Mouse (Mus musculus) stomach, postnatal 0 days (tissue): Measurements from ENCODE around the gene Aarsd1. TPM values are rescaled to one million over a fixed set of nuclear protein-coding genes. Genes with fewer than 3 reads are reported as not detected.

Experiments used
- ATAC-seq: fragments of 200-750 bp; cut with Nextera tagmentation; 2 replicates; pipeline ENCODE4 v1.8.0; 2017; ENCODE audit not compliant: low FRiP score, low TSS enrichment
- DNase-seq: peaks from one replicate; pipeline ENCODE4 v3.0.0-alpha.2; 2016; ENCODE audit warnings: low spot score
- H3K27ac ChIP-seq: fragments of 300-500 bp; sonication (generic); replicated peaks from 2 replicates; pipeline ENCODE4 v1.5.1; 2014; ENCODE audit warnings: mild to moderate bottlenecking, control low read depth
- H3K27me3 ChIP-seq: fragments of 300-500 bp; sonication (generic); 2 replicates; pipeline ENCODE4 v1.6.1; 2014; ENCODE audit warnings: low read length; ENCODE audit not compliant: control insufficient read depth, insufficient read depth
- H3K36me3 ChIP-seq: fragments of 300-500 bp; sonication (generic); 2 replicates; pipeline ENCODE4 v1.6.1; 2014; ENCODE audit warnings: low read length, mixed read lengths; ENCODE audit not compliant: control insufficient read depth, insufficient read depth
- H3K4me1 ChIP-seq: fragments of 300-500 bp; sonication (generic); replicated peaks from 2 replicates; pipeline ENCODE4 v1.6.1; 2014; ENCODE audit warnings: antibody characterized with exemption; ENCODE audit not compliant: control insufficient read depth, insufficient read depth
- H3K4me2 ChIP-seq: fragments of 300-500 bp; sonication (generic); replicated peaks from 2 replicates; pipeline ENCODE4 v1.6.1; 2014; ENCODE audit warnings: low read depth, mild to moderate bottlenecking, control low read depth, moderate library complexity
- H3K4me3 ChIP-seq: fragments of 300-500 bp; sonication (generic); 2 replicates; pipeline ENCODE4 v1.5.1; 2014; ENCODE audit warnings: low read depth, low read length, control low read depth
- H3K9ac ChIP-seq: fragments of 300-500 bp; sonication (generic); 2 replicates; pipeline ENCODE4 v1.6.1; 2014; ENCODE audit warnings: mild to moderate bottlenecking, low read length, control low read depth, mixed read lengths
- H3K9me3 ChIP-seq: fragments of 300-500 bp; sonication (generic); 2 replicates; pipeline ENCODE4 v1.6.1; 2016; ENCODE audit warnings: low read length; ENCODE audit not compliant: control insufficient read depth
- CTCF ChIP-seq: IDR thresholded peaks from 2 replicates; pipeline ENCODE4 v1.5.1; 2016; ENCODE audit warnings: antibody characterized with exemption, low read depth, mild to moderate bottlenecking, moderate library complexity
- EP300 ChIP-seq: optimal IDR thresholded peaks from 2 replicates; pipeline ENCODE3; 2016; ENCODE audit warnings: antibody characterized with exemption
- WGBS: fragments of 180-500 bp; shearing (Covaris S2); extraction: QIAGEN DNeasy Blood & Tissue Kit; methylation state at CpG from one replicate; pipeline ENCODE4 v1.1.7; 2014; 5-methylcytosine and 5-hydroxymethylcytosine counted together
- microRNA-seq: library from miRNA; unstranded; fragments of <30 nt; microRNA quantifications from one replicate; pipeline ENCODE4, GENCODE M21; 2016
- polyA plus RNA-seq: library from polyadenylated mRNA; unstranded; fragments of >200 nt; fragmentation: Nextera tagmentation; extraction: Ambion mirVana; gene quantifications from 2 replicates; pipeline ENCODE4 v1.2.1, GENCODE M21; 2015

The Aarsd1 gene
- polyA plus RNA-seq, 1 experiment from 2014 or later = 29.8 TPM

- Histone ChIP-seq H3K4me2 (no peak overlapping the region), H3K27me3 (no peaks in the 10 kb centered on the region), H3K9me3 (no peaks in the 10 kb centered on the region), H3K36me3 (no peaks in the 10 kb centered on the region), H3K4me3 (no peak overlapping the region), H3K9ac (no peak overlapping the region), H3K4me1 (no peaks in the 10 kb centered on the region), H3K27ac (no peak overlapping the region; the same call in 1 of the 2 replicates)
- 34% methylated on average over 3 of the region's 3 CpGs for WGBS
- no peak; the same call in 1 of the 2 replicates for ATAC-seq
- TF ChIP-seq CTCF (no peak), EP300 (no peak)
- no peak for DNase-seq
These were observed 56.7 kb downstream of the Aarsd1 start for GRCm38 (mm10) chr11:101360651-101361113.

GRCm38 (mm10) chr11:101359776-101360175, 57.6 kb downstream of the Aarsd1 start:
- H3K4me2 ChIP-seq = no peak overlapping the region
- H3K9ac ChIP-seq = no peak overlapping the region
- H3K4me3 ChIP-seq = no peak overlapping the region
- H3K27me3 ChIP-seq = no peaks in the 10 kb centered on the region
- no peak for ATAC-seq
- TF ChIP-seq EP300 (no peak), CTCF (no peak)
- H3K9me3 ChIP-seq = no peaks in the 10 kb centered on the region
- no peaks in the 10 kb centered on the region for H3K36me3 ChIP-seq
- WGBS = 61% methylated on average over 9 of the region's 9 CpGs
- DNase-seq = no peak
- no peak overlapping the region; the same call in 1 of the 2 replicates for H3K27ac ChIP-seq
- no peaks in the 10 kb centered on the region for H3K4me1 ChIP-seq

GRCm38 (mm10) chr11:101357505-101358182, 59.8 kb downstream of the Aarsd1 start:
- H3K27me3 ChIP-seq = no peaks in the 10 kb centered on the region
- DNase-seq (no peak), ATAC-seq (no peak)
- 69% methylated on average over 3 of the region's 3 CpGs for WGBS
- no peak overlapping the region for H3K4me3 ChIP-seq
- no peaks in the 10 kb centered on the region for H3K36me3 ChIP-seq
- no peak overlapping the region for H3K27ac ChIP-seq
- H3K4me1 ChIP-seq = no peaks in the 10 kb centered on the region
- H3K4me2 ChIP-seq = no peak overlapping the region
- TF ChIP-seq EP300 (no peak), CTCF (no peak)
- H3K9me3 ChIP-seq = no peaks in the 10 kb centered on the region
- no peak overlapping the region for H3K9ac ChIP-seq

Small RNA genes within 50 kb of the gene (microRNA-seq; reads per million reads assigned to microRNA genes)
- not detected for gene Mir6929

Other genes with a start within 250 kb of the Aarsd1 start
- 0.52 and 0.94 TPM in 2 replicates for gene Cntnap1, start 247.1 kb downstream of the Aarsd1 start, polyA plus RNA-seq
- gene Plekhh3, start 246.3 kb downstream of the Aarsd1 start, polyA plus RNA-seq = 23.8 and 25.6 TPM in 2 replicates
- gene Ccr10, start 242.2 kb downstream of the Aarsd1 start, polyA plus RNA-seq = 0.16 and 0.24 TPM in 2 replicates
- gene Ezh1, start 191.2 kb downstream of the Aarsd1 start, polyA plus RNA-seq = 8.1 and 9.4 TPM in 2 replicates
- gene Ramp2, start 171.6 kb downstream of the Aarsd1 start, polyA plus RNA-seq = 62.3 and 64.9 TPM in 2 replicates
- gene Vps25, start 163.9 kb downstream of the Aarsd1 start, polyA plus RNA-seq = 141 and 157 TPM in 2 replicates
- gene Wnk4, start 157.0 kb downstream of the Aarsd1 start, polyA plus RNA-seq = 15.9 and 18.4 TPM in 2 replicates
- gene Cntd1, start 138.6 kb downstream of the Aarsd1 start, polyA plus RNA-seq = 0.30 and 0.33 TPM in 2 replicates
- 175 and 180 TPM in 2 replicates for gene Coa3, start 138.5 kb downstream of the Aarsd1 start, polyA plus RNA-seq
- 102 and 110 TPM in 2 replicates for gene Becn1, start 115.3 kb downstream of the Aarsd1 start, polyA plus RNA-seq
- gene Psme3, start 101.4 kb downstream of the Aarsd1 start, polyA plus RNA-seq = 64.2 and 66.9 TPM in 2 replicates
- 0.39 and 0.41 TPM in 2 replicates for gene Aoc2, start 92.6 kb downstream of the Aarsd1 start, polyA plus RNA-seq
- 5.1 TPM in 2 replicates for gene Aoc3, start 87.0 kb downstream of the Aarsd1 start, polyA plus RNA-seq
- 0.27 and 0.35 TPM in 2 replicates for gene G6pc, start 50.1 kb downstream of the Aarsd1 start, polyA plus RNA-seq
- 3.1 TPM in 2 replicates for gene Gm27029, start 7.2 kb upstream of the Aarsd1 start, polyA plus RNA-seq
- 11.3 and 11.5 TPM in 2 replicates for gene Rundc1, start 7.5 kb upstream of the Aarsd1 start, polyA plus RNA-seq
- 11.1 and 13.4 TPM in 2 replicates for gene Ptges3l, start 7.7 kb upstream of the Aarsd1 start, polyA plus RNA-seq
- 317 and 371 TPM in 2 replicates for gene Rpl27, start 24.7 kb upstream of the Aarsd1 start, polyA plus RNA-seq
- 37.4 and 37.5 TPM in 2 replicates for gene Ifi35, start 30.8 kb upstream of the Aarsd1 start, polyA plus RNA-seq
- 15.3 and 16.1 TPM in 2 replicates for gene Rnd2, start 47.4 kb upstream of the Aarsd1 start, polyA plus RNA-seq
- 63.4 and 71.1 TPM in 2 replicates for gene Vat1, start 48.6 kb upstream of the Aarsd1 start, polyA plus RNA-seq
- gene Brca1, start 134.3 kb upstream of the Aarsd1 start, polyA plus RNA-seq = 1.1 and 2.5 TPM in 2 replicates
- gene Nbr1, start 134.5 kb upstream of the Aarsd1 start, polyA plus RNA-seq = 34.5 TPM in 2 replicates
- 10.0 TPM in 2 replicates for gene Tmem106a, start 164.6 kb upstream of the Aarsd1 start, polyA plus RNA-seq
- 0.13 TPM in 1 of 2 replicates, not detected in the other for gene Gm11634, start 181.6 kb upstream of the Aarsd1 start, polyA plus RNA-seq
- gene Rdm1, start 209.6 kb upstream of the Aarsd1 start, polyA plus RNA-seq = 18.9 and 20.9 TPM in 2 replicates
- 9.5 and 10.0 TPM in 2 replicates for gene Arl4d, start 247.9 kb upstream of the Aarsd1 start, polyA plus RNA-seq